Mouse (Mus musculus) brain, embryonic 14.5 days (tissue): ENCODE results near the gene Gm11172.

Experiments
- CTCF ChIP-seq: fragments of 200-500 bp; IDR thresholded peaks from 2 replicates; pipeline ENCODE4 v1.5.1; 2012; ENCODE audit warnings: inconsistent platforms, mild to moderate bottlenecking, moderate library complexity, borderline replicate concordance; ENCODE audit not compliant: insufficient read depth, insufficient read length; ENCODE audit errors: extremely low read depth
- POLR2A ChIP-seq: fragments of 200-500 bp; IDR thresholded peaks from 2 replicates; pipeline ENCODE4 v1.6.1; 2012; ENCODE audit warnings: mild to moderate bottlenecking, inconsistent platforms, borderline replicate concordance; ENCODE audit not compliant: poor library complexity, insufficient read depth, insufficient read length, severe bottlenecking; ENCODE audit errors: extremely low read depth

DNA sequence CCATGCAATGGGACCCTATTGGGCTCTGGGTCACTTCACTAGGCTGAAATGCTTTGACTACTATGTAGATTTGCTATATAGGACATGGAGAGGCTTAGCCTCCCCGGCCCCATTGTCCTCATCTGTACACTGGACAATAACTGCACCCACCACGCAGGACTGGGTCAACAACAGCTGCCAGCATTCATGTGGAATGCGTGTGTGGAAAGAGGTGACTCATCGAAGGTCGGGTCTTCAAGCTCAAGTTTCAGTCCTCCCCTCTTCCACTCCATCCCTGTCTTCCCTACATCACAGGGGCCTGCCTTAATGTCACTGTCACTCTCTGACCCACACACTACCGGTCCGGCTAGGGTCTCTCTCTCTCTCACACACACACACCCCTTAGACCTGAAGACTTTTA is 36.4 kb upstream of the Gm11172 start:
- TF ChIP-seq CTCF (no peak), POLR2A (no peak)
